Mouse (Mus musculus) kidney, embryonic 14.5 days (tissue): ENCODE results near the gene Nme2. TPM values are rescaled to one million over a fixed set of nuclear protein-coding genes. Genes with fewer than 3 reads are reported as not detected.

Source experiments
- ATAC-seq: fragments of 200-750 bp; cut with Nextera tagmentation; 2 replicates; pipeline ENCODE4 v1.8.0; 2017; ENCODE audit warnings: moderate number of reproducible peaks, mild to moderate bottlenecking, moderate TSS enrichment, moderate library complexity; ENCODE audit not compliant: low FRiP score, low TSS enrichment
- H3K27ac ChIP-seq: fragments of 300-500 bp; sonication (generic); 2 replicates; pipeline ENCODE4 v1.5.1; 2014; ENCODE audit warnings: low read depth, mild to moderate bottlenecking, low read length, moderate library complexity, mixed read lengths
- H3K27me3 ChIP-seq: fragments of 300-500 bp; sonication (generic); 2 replicates; pipeline ENCODE4 v1.6.1; 2014; ENCODE audit warnings: mild to moderate bottlenecking, low read length; ENCODE audit not compliant: control insufficient read depth, insufficient read depth
- H3K36me3 ChIP-seq: fragments of 300-500 bp; sonication (generic); 2 replicates; pipeline ENCODE4 v1.6.1; 2014; ENCODE audit warnings: low read length, mixed read lengths; ENCODE audit not compliant: control insufficient read depth, insufficient read depth
- H3K4me1 ChIP-seq: fragments of 300-500 bp; sonication (generic); 2 replicates; pipeline ENCODE4 v1.6.1; 2014; ENCODE audit warnings: low read length, mixed read lengths; ENCODE audit not compliant: control insufficient read depth, insufficient read depth
- H3K4me2 ChIP-seq: fragments of 300-500 bp; sonication (generic); replicated peaks from 2 replicates; pipeline ENCODE4 v1.6.1; 2014; ENCODE audit warnings: low read depth, mild to moderate bottlenecking, low read length
- H3K4me3 ChIP-seq: fragments of 300-500 bp; sonication (generic); 2 replicates; pipeline ENCODE4 v1.5.1; 2014; ENCODE audit warnings: mild to moderate bottlenecking, low read length
- H3K9ac ChIP-seq: fragments of 300-500 bp; sonication (generic); 2 replicates; pipeline ENCODE4 v1.6.1; 2014; ENCODE audit warnings: low read depth, mild to moderate bottlenecking, low read length, moderate library complexity
- H3K9me3 ChIP-seq: fragments of 300-500 bp; sonication (generic); 2 replicates; pipeline ENCODE4 v1.6.1; 2016; ENCODE audit warnings: low read length; ENCODE audit not compliant: control insufficient read depth
- WGBS: fragments of 180-500 bp; shearing (Covaris S2); extraction: QIAGEN DNeasy Blood & Tissue Kit; methylation state at CpG from one replicate; pipeline ENCODE4 v1.1.7; 2014; 5-methylcytosine and 5-hydroxymethylcytosine counted together
- polyA plus RNA-seq: library from polyadenylated mRNA; unstranded; fragments of >200 nt; fragmentation: Nextera tagmentation; extraction: Ambion mirVana; gene quantifications from 2 replicates; pipeline ENCODE4 v1.2.1, GENCODE M21; 2014

Gene Nme2
- polyA plus RNA-seq, 1 experiment from 2014 or later, result 271 TPM

- no peak overlapping the region for H3K4me2 ChIP-seq
- no peak overlapping the region for H3K27ac ChIP-seq
- WGBS, result 96% methylated on average over 6 of the region's 6 CpGs
- ATAC-seq, result no peak
- peaks cover 4% of the 10 kb centered on the region; the same call in 1 of the 2 replicates for H3K4me1 ChIP-seq
- no peaks in the 10 kb centered on the region for H3K9me3 ChIP-seq
- H3K27me3 ChIP-seq, result no peaks in the 10 kb centered on the region
- no peak overlapping the region for H3K9ac ChIP-seq
- no peak overlapping the region for H3K4me3 ChIP-seq
- H3K36me3 ChIP-seq, result peaks cover 18% of the 10 kb centered on the region
Observed at GRCm38 (mm10) chr11:93969171-93969570, 13.1 kb upstream of the Nme2 start.

- H3K36me3 ChIP-seq, result peaks cover 22% of the 10 kb centered on the region
- WGBS, result 43% methylated on average over 6 of the region's 6 CpGs
- peaks cover 4% of the 10 kb centered on the region; the same call in 1 of the 2 replicates for H3K4me1 ChIP-seq
- no peak for ATAC-seq
- H3K9ac ChIP-seq, result peak overlapping the region; percentile 40; the same call in 1 of the 2 replicates
- no peak overlapping the region for H3K27ac ChIP-seq
- H3K27me3 ChIP-seq, result no peaks in the 10 kb centered on the region
- no peaks in the 10 kb centered on the region for H3K9me3 ChIP-seq
- H3K4me2 ChIP-seq, result peak overlapping the region; percentile 39
- peak overlapping the region; percentile 90 for H3K4me3 ChIP-seq
Observed at GRCm38 (mm10) chr11:93968848-93969128, 12.7 kb upstream of the Nme2 start.

GRCm38 (mm10) chr11:93968005-93968847 is 12.2 kb upstream of the Nme2 start, which contains the start of the genes Gm20390 and Nme1:
TSS of gene Gm20390 (minus strand) at chr11:93968293.
TSS of gene Nme1 (minus strand) at chr11:93968521.
- WGBS, result under 1% methylated on average over 40 of the region's 40 CpGs
- Histone ChIP-seq H3K4me1 (peaks cover 4% of the 10 kb centered on the region; the same call in 1 of the 2 replicates), H3K4me3 (peak within 1 kb of the TSS; percentile 90), H3K4me2 (peak within 1 kb of the TSS; percentile 55), H3K36me3 (peaks cover 27% of the 10 kb centered on the region), H3K9me3 (no peaks in the 10 kb centered on the region), H3K27me3 (no peaks in the 10 kb centered on the region), H3K9ac (peak within 1 kb of the TSS; percentile 78), H3K27ac (peak within 1 kb of the TSS; percentile 63; the same call in 1 of the 2 replicates)
- peak; percentile 96 for ATAC-seq

- WGBS, result 2% methylated on average over 11 of the region's 11 CpGs
- ATAC-seq, result no peak
- no peaks in the 10 kb centered on the region for H3K27me3 ChIP-seq
- peaks cover 4% of the 10 kb centered on the region; the same call in 1 of the 2 replicates for H3K4me1 ChIP-seq
- peak overlapping the region; percentile 78 for H3K9ac ChIP-seq
- peak overlapping the region; percentile 55 for H3K4me2 ChIP-seq
- H3K9me3 ChIP-seq, result no peaks in the 10 kb centered on the region
- peak overlapping the region; percentile 63; the same call in 1 of the 2 replicates for H3K27ac ChIP-seq
- peaks cover 35% of the 10 kb centered on the region for H3K36me3 ChIP-seq
- H3K4me3 ChIP-seq, result peak overlapping the region; percentile 90
Observed at GRCm38 (mm10) chr11:93967381-93967780, 11.3 kb upstream of the Nme2 start.

- Histone ChIP-seq H3K27ac (no peak overlapping the region), H3K4me3 (no peak overlapping the region), H3K36me3 (peaks cover 52% of the 10 kb centered on the region), H3K4me2 (no peak overlapping the region), H3K9ac (no peak overlapping the region), H3K27me3 (no peaks in the 10 kb centered on the region), H3K9me3 (no peaks in the 10 kb centered on the region), H3K4me1 (peaks cover 4% of the 10 kb centered on the region; the same call in 1 of the 2 replicates)
- 94% methylated on average over 6 of the region's 6 CpGs for WGBS
- ATAC-seq, result no peak
Observed at GRCm38 (mm10) chr11:93965391-93965790, 9.3 kb upstream of the Nme2 start.

- no peak for ATAC-seq
- H3K27me3 ChIP-seq, result no peaks in the 10 kb centered on the region
- no peaks in the 10 kb centered on the region for H3K9me3 ChIP-seq
- no peak overlapping the region for H3K4me2 ChIP-seq
- H3K9ac ChIP-seq, result no peak overlapping the region
- H3K27ac ChIP-seq, result no peak overlapping the region
- peaks cover 71% of the 10 kb centered on the region for H3K36me3 ChIP-seq
- H3K4me1 ChIP-seq, result peaks cover 4% of the 10 kb centered on the region; the same call in 1 of the 2 replicates
- WGBS, result 92% methylated on average over 4 of the region's 4 CpGs
- no peak overlapping the region for H3K4me3 ChIP-seq
Observed at GRCm38 (mm10) chr11:93963013-93963412, 7.0 kb upstream of the Nme2 start.

GRCm38 (mm10) chr11:93961482-93961881 is 5.4 kb upstream of the Nme2 start:
- Histone ChIP-seq H3K27me3 (no peaks in the 10 kb centered on the region), H3K9ac (no peak overlapping the region), H3K9me3 (no peaks in the 10 kb centered on the region), H3K4me3 (no peak overlapping the region), H3K27ac (no peak overlapping the region), H3K4me1 (peaks cover 4% of the 10 kb centered on the region; the same call in 1 of the 2 replicates), H3K36me3 (peaks cover 75% of the 10 kb centered on the region), H3K4me2 (no peak overlapping the region)
- ATAC-seq, result no peak
- WGBS, result 93% methylated on average over 6 of the region's 6 CpGs

GRCm38 (mm10) chr11:93957746-93958145 is 1.7 kb upstream of the Nme2 start:
- peaks cover 20% of the 10 kb centered on the region; the same call in 1 of the 2 replicates for H3K4me1 ChIP-seq
- no peaks in the 10 kb centered on the region for H3K9me3 ChIP-seq
- no peak overlapping the region for H3K4me3 ChIP-seq
- ATAC-seq, result no peak
- no peak overlapping the region for H3K9ac ChIP-seq
- WGBS, result 60% methylated on average over 4 of the region's 4 CpGs
- H3K36me3 ChIP-seq, result peaks cover 54% of the 10 kb centered on the region
- H3K27me3 ChIP-seq, result no peaks in the 10 kb centered on the region
- H3K27ac ChIP-seq, result no peak overlapping the region
- no peak overlapping the region for H3K4me2 ChIP-seq

GRCm38 (mm10) chr11:93957031-93957555 is 1.0 kb upstream of the Nme2 start:
- Histone ChIP-seq H3K9ac (no peak overlapping the region), H3K9me3 (no peaks in the 10 kb centered on the region), H3K36me3 (peaks cover 51% of the 10 kb centered on the region), H3K4me3 (no peak overlapping the region), H3K27ac (no peak overlapping the region), H3K4me2 (no peak overlapping the region), H3K27me3 (no peaks in the 10 kb centered on the region), H3K4me1 (peaks cover 25% of the 10 kb centered on the region; the same call in 1 of the 2 replicates)
- 88% methylated on average over 2 of the region's 2 CpGs for WGBS
- no peak for ATAC-seq
